Mouse (Mus musculus): Measurements from ENCODE around the gene Efna4. TPM values are rescaled to one million over a fixed set of nuclear protein-coding genes. Genes with fewer than 3 reads are reported as not detected.

Efna4 gene
- polyA plus RNA-seq, 1 experiment from 2014 or later = 9.9 TPM

DNA sequence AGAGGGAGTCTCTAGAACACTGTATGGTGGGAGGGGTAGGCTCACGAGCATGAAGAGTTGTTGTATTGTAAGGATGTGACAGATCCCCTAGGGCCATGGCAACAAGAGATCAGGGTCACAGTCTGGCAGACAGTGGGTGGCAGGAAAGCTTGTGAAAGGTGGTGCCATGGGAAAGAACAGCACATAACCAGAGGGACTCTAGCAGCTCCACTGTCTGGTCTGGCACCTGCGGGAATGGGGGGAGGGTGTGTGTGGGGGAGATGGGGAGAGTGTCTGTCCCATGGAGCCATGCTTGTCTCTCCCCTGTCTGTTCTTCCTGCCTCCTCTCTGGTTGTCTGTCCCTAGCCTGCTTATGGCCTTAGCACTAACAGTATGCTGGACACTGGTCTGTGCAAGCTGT lies 52.3 kb downstream of the Efna4 start:
- Histone ChIP-seq H3K4me1 (peaks cover 25% of the 10 kb centered on the region), H3K9ac (no peak overlapping the region), H3K4me3 (no peak overlapping the region), H3K27ac (replicated peaks) (no peak overlapping the region), H3K27me3 (replicated peaks) (peaks cover 17% of the 10 kb centered on the region; the same call in 1 of the 2 replicates), H3K9me3 (no peaks in the 10 kb centered on the region), H3K36me3 (no peaks in the 10 kb centered on the region), H3K4me2 (no peak overlapping the region)
- WGBS = 34% methylated on average over 2 of the region's 2 CpGs
- no peak for ATAC-seq (ENCODE audit: extremely low read depth, insufficient number of reproducible peaks, low FRiP score, low TSS enrichment)

DNA sequence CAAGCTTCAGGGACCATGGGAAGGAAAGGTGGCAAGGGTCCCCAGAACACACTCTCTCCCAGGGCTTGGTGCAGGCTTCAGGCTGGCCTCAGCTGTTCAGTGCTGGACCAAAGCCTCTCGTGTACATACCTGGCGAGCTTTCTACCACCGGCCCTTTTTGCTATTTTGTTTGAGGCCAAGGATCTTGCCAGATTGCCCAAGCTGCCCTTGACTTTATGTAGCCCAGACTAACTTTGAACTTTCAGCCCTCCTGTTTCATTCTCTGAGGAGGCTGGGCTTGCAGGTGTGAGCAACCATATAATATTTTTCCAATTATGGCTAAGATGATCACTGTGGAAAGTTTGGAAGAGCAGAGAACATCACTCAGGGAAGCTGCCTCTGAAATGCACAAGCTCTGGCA lies 53.6 kb downstream of the Efna4 start:
- H3K4me2 ChIP-seq = no peak overlapping the region
- H3K36me3 ChIP-seq = no peaks in the 10 kb centered on the region
- WGBS = 71% methylated on average over 3 of the region's 3 CpGs
- no peak for ATAC-seq (ENCODE audit: extremely low read depth, insufficient number of reproducible peaks, low FRiP score, low TSS enrichment)
- H3K27ac ChIP-seq (replicated peaks) = no peak overlapping the region
- no peaks in the 10 kb centered on the region for H3K9me3 ChIP-seq
- peaks cover 34% of the 10 kb centered on the region for H3K4me1 ChIP-seq
- no peak overlapping the region for H3K9ac ChIP-seq
- no peak overlapping the region for H3K4me3 ChIP-seq
- H3K27me3 ChIP-seq (replicated peaks) = peaks cover 17% of the 10 kb centered on the region; the same call in 1 of the 2 replicates

Other genes with a start within 250 kb of the Efna4 start
- gene Rusc1, start 244.7 kb downstream of the Efna4 start, polyA plus RNA-seq (2015; fragmentation: Nextera tagmentation; extraction: Ambion mirVana) = 8.6 and 9.8 TPM in 2 replicates
- gene Gm43738, start 236.9 kb downstream of the Efna4 start, polyA plus RNA-seq (2015; fragmentation: Nextera tagmentation; extraction: Ambion mirVana) = not detected in 2 replicates
- 119 and 130 TPM in 2 replicates for gene Fdps, start 236.1 kb downstream of the Efna4 start, polyA plus RNA-seq (2015; fragmentation: Nextera tagmentation; extraction: Ambion mirVana)
- 0.98 and 5.3 TPM in 2 replicates for gene Pklr, start 201.9 kb downstream of the Efna4 start, polyA plus RNA-seq (2015; fragmentation: Nextera tagmentation; extraction: Ambion mirVana)
- gene Hcn3, start 177.8 kb downstream of the Efna4 start, polyA plus RNA-seq (2015; fragmentation: Nextera tagmentation; extraction: Ambion mirVana) = 0.68 and 1.0 TPM in 2 replicates
- 16.9 and 17.4 TPM in 2 replicates for gene Clk2, start 173.2 kb downstream of the Efna4 start, polyA plus RNA-seq (2015; fragmentation: Nextera tagmentation; extraction: Ambion mirVana)
- 83.4 and 88.1 TPM in 2 replicates for gene Scamp3, start 160.6 kb downstream of the Efna4 start, polyA plus RNA-seq (2015; fragmentation: Nextera tagmentation; extraction: Ambion mirVana)
- gene Fam189b, start 154.9 kb downstream of the Efna4 start, polyA plus RNA-seq (2015; fragmentation: Nextera tagmentation; extraction: Ambion mirVana) = 12.8 and 13.5 TPM in 2 replicates
- gene Gba, start 135.1 kb downstream of the Efna4 start, polyA plus RNA-seq (2015; fragmentation: Nextera tagmentation; extraction: Ambion mirVana) = 32.7 and 34.8 TPM in 2 replicates
- gene Thbs3, start 122.8 kb downstream of the Efna4 start, polyA plus RNA-seq (2015; fragmentation: Nextera tagmentation; extraction: Ambion mirVana) = 15.6 and 16.2 TPM in 2 replicates
- gene Mtx1, start 110.9 kb downstream of the Efna4 start, polyA plus RNA-seq (2015; fragmentation: Nextera tagmentation; extraction: Ambion mirVana) = 125 and 126 TPM in 2 replicates
- 0.59 and 1.1 TPM in 2 replicates for gene Muc1, start 109.0 kb downstream of the Efna4 start, polyA plus RNA-seq (2015; fragmentation: Nextera tagmentation; extraction: Ambion mirVana)
- 216 and 229 TPM in 2 replicates for gene Krtcap2, start 92.1 kb downstream of the Efna4 start, polyA plus RNA-seq (2015; fragmentation: Nextera tagmentation; extraction: Ambion mirVana)
- gene Trim46, start 91.7 kb downstream of the Efna4 start, polyA plus RNA-seq (2015; fragmentation: Nextera tagmentation; extraction: Ambion mirVana) = 0.70 and 0.76 TPM in 2 replicates
- 77.5 and 85.1 TPM in 2 replicates for gene Dpm3, start 78.7 kb downstream of the Efna4 start, polyA plus RNA-seq (2015; fragmentation: Nextera tagmentation; extraction: Ambion mirVana)
- gene Slc50a1, start 67.5 kb downstream of the Efna4 start, polyA plus RNA-seq (2015; fragmentation: Nextera tagmentation; extraction: Ambion mirVana) = 40.6 and 40.7 TPM in 2 replicates
- 33.3 and 38.4 TPM in 2 replicates for gene Efna1, start 56.9 kb downstream of the Efna4 start, polyA plus RNA-seq (2015; fragmentation: Nextera tagmentation; extraction: Ambion mirVana)
- 1.8 and 1.9 TPM in 2 replicates for gene Efna3, start 15.1 kb downstream of the Efna4 start, polyA plus RNA-seq (2015; fragmentation: Nextera tagmentation; extraction: Ambion mirVana)
- gene Adam15, start 12.0 kb upstream of the Efna4 start, polyA plus RNA-seq (2015; fragmentation: Nextera tagmentation; extraction: Ambion mirVana) = 58.3 and 58.9 TPM in 2 replicates
- 0.08 TPM in 1 of 2 replicates, not detected in the other for gene Dcst2, start 23.9 kb upstream of the Efna4 start, polyA plus RNA-seq (2015; fragmentation: Nextera tagmentation; extraction: Ambion mirVana)
- gene Dcst1, start 27.2 kb upstream of the Efna4 start, polyA plus RNA-seq (2015; fragmentation: Nextera tagmentation; extraction: Ambion mirVana) = 0.09 and 0.10 TPM in 2 replicates
- gene Zbtb7b, start 56.7 kb upstream of the Efna4 start, polyA plus RNA-seq (2015; fragmentation: Nextera tagmentation; extraction: Ambion mirVana) = 1.9 and 2.1 TPM in 2 replicates
- 0.75 TPM in 1 of 2 replicates, not detected in the other for gene Lenep, start 64.8 kb upstream of the Efna4 start, polyA plus RNA-seq (2015; fragmentation: Nextera tagmentation; extraction: Ambion mirVana)
- 30.3 and 32.0 TPM in 2 replicates for gene Flad1, start 73.8 kb upstream of the Efna4 start, polyA plus RNA-seq (2015; fragmentation: Nextera tagmentation; extraction: Ambion mirVana)
- gene Cks1b, start 80.4 kb upstream of the Efna4 start, polyA plus RNA-seq (2015; fragmentation: Nextera tagmentation; extraction: Ambion mirVana) = 339 and 400 TPM in 2 replicates
- gene Shc1, start 80.4 kb upstream of the Efna4 start, polyA plus RNA-seq (2015; fragmentation: Nextera tagmentation; extraction: Ambion mirVana) = 63.4 and 66.1 TPM in 2 replicates
- 24.3 and 24.8 TPM in 2 replicates for gene Pygo2, start 92.2 kb upstream of the Efna4 start, polyA plus RNA-seq (2015; fragmentation: Nextera tagmentation; extraction: Ambion mirVana)
- 61.3 and 64.1 TPM in 2 replicates for gene Pbxip1, start 98.7 kb upstream of the Efna4 start, polyA plus RNA-seq (2015; fragmentation: Nextera tagmentation; extraction: Ambion mirVana)
- gene Pmvk, start 116.5 kb upstream of the Efna4 start, polyA plus RNA-seq (2015; fragmentation: Nextera tagmentation; extraction: Ambion mirVana) = 47.6 and 58.3 TPM in 2 replicates
- 2.2 and 2.3 TPM in 2 replicates for gene Kcnn3, start 182.1 kb upstream of the Efna4 start, polyA plus RNA-seq (2015; fragmentation: Nextera tagmentation; extraction: Ambion mirVana)

Data from heart, embryonic 13.5 days (tissue).